13 mouse cellular contexts compared by ENCODE assay signal in genomic region chr3:107501702-107502151, GRCm38 (mm10). TPM values are rescaled to one million over a fixed set of nuclear protein-coding genes. Genes with fewer than 3 reads are reported as not detected.
DNase-seq lines count a peak whose midpoint lies in the region; ATAC-seq and TF ChIP-seq lines count a peak whose summit lies in the region.
"Had no signal": no experiment of that assay in that cellular context is flagged by ENCODE, and none has a peak within 500 bp of the region (broad histone marks: within the 10 kb centered on the region; RNA-seq: fewer than 3 reads in every experiment).

No protein-coding gene starts in this region.

- no peak for TF ChIP-seq CTCF in lung, embryonic 14.5 days (IDR thresholded peaks at IDR 0.05; ENCODE audit: low read depth)

- peak overlapping the region; percentile 48 for H3K27ac ChIP-seq in forebrain, embryonic 12.5 days
- no peak overlapping the region; the same call in 1 of the 2 replicates for H3K27ac ChIP-seq in forebrain, embryonic 10.5 days
- H3K27ac ChIP-seq in lung, embryonic 14.5 days (ENCODE audit: low read depth): 0 out of 2 replicates have a peak overlapping the region, but pooled peaks have one; percentile 9
- H3K27ac ChIP-seq: liver, embryonic 15.5 days had no signal

- no peak overlapping the region for H3K9ac ChIP-seq in forebrain, embryonic 12.5 days
- no peak overlapping the region for H3K9ac ChIP-seq in lung, embryonic 14.5 days
- H3K9ac ChIP-seq: liver, embryonic 15.5 days had no signal

- H3K4me1 ChIP-seq in forebrain, embryonic 12.5 days: peaks cover 40% of the 10 kb centered on the region
- H3K4me1 ChIP-seq in forebrain, embryonic 10.5 days: peaks cover 40% of the 10 kb centered on the region
- peaks cover 9% of the 10 kb centered on the region; the same call in 1 of the 2 replicates for H3K4me1 ChIP-seq in lung, embryonic 14.5 days (ENCODE audit: insufficient read depth)
- H3K4me1 ChIP-seq: liver, embryonic 15.5 days had no signal

- 46% methylated on average over 7 of the region's 7 CpGs for WGBS in forebrain, embryonic 12.5 days
- WGBS in forebrain, embryonic 10.5 days: 82% methylated on average over 7 of the region's 7 CpGs
- 28% methylated on average over 7 of the region's 7 CpGs for WGBS in lung, embryonic 14.5 days

- ATAC-seq in forebrain, embryonic 12.5 days (ENCODE audit: low FRiP score): peak; percentile 18; the same call in 1 of the 2 replicates
- peak; percentile 33; the same call in 1 of the 2 replicates for ATAC-seq in lung, embryonic 14.5 days (ENCODE audit: insufficient read depth)

- H3K4me3 ChIP-seq in forebrain, embryonic 12.5 days (replicated peaks): no peak overlapping the region
- no peak overlapping the region for H3K4me3 ChIP-seq in forebrain, embryonic 10.5 days
- H3K4me3 ChIP-seq in lung, embryonic 14.5 days (ENCODE audit: low read depth, low read length): no peak overlapping the region
- H3K4me3 ChIP-seq: liver, embryonic 15.5 days had no signal

- DNase-seq in forebrain, embryonic 10.5 days (ENCODE audit: extremely low spot score, low spot score): no peak
- DNase-seq in lung, embryonic 14.5 days: peak; percentile 72
- DNase-seq in lung, postnatal 36 days: no peak
- peak; percentile 93 for DNase-seq in cerebellum, adult 9-10 months
- DNase-seq in heart, postnatal 4 days: peak; percentile 36
- no peak for DNase-seq in thymus, postnatal 0 days (ENCODE audit: low spot score)
- no peak for DNase-seq in yolk sac, embryonic 10.5 days (ENCODE audit: low spot score)
- DNase-seq: embryo, embryonic 11 days; gastrocnemius, postnatal 10 days had no signal

- H3K4me2 ChIP-seq in forebrain, embryonic 12.5 days: no peak overlapping the region
- no peak overlapping the region for H3K4me2 ChIP-seq in lung, embryonic 14.5 days
- H3K4me2 ChIP-seq: liver, embryonic 15.5 days had no signal

- no peaks in the 10 kb centered on the region for H3K27me3 ChIP-seq in forebrain, embryonic 12.5 days
- no peaks in the 10 kb centered on the region for H3K27me3 ChIP-seq in forebrain, embryonic 10.5 days (ENCODE audit: poor library complexity, severe bottlenecking)
- H3K27me3 ChIP-seq in lung, embryonic 14.5 days (ENCODE audit: insufficient read depth, low read length): no peaks in the 10 kb centered on the region
- H3K27me3 ChIP-seq: liver, embryonic 15.5 days had no signal

- H3K9me3 ChIP-seq in forebrain, embryonic 12.5 days: no peaks in the 10 kb centered on the region
- H3K9me3 ChIP-seq in forebrain, embryonic 10.5 days: peaks cover 12% of the 10 kb centered on the region
- peaks cover 11% of the 10 kb centered on the region; the same call in 1 of the 2 replicates for H3K9me3 ChIP-seq in lung, embryonic 14.5 days (ENCODE audit: low read depth, low read length)
- H3K9me3 ChIP-seq: liver, embryonic 15.5 days had no signal

- H3K36me3 ChIP-seq in forebrain, embryonic 12.5 days (replicated peaks): 0 out of 2 replicates have a peak, but pooled peaks cover 4% of the 10 kb centered on the region
- peaks cover 19% of the 10 kb centered on the region for H3K36me3 ChIP-seq in forebrain, embryonic 10.5 days (replicated peaks)
- 0 out of 2 replicates have a peak, but pooled peaks cover 2% of the 10 kb centered on the region for H3K36me3 ChIP-seq in lung, embryonic 14.5 days (ENCODE audit: insufficient read depth)
- H3K36me3 ChIP-seq: liver, embryonic 15.5 days had no signal

RNA-seq across cellular contexts. Expression of gene Slc6a17, which starts 16.1 kb away (rescaled TPM):
- polyA plus RNA-seq in forebrain, embryonic 12.5 days (2016; fragmentation: Nextera tagmentation; extraction: Ambion mirVana): 5.7 and 8.3 TPM in 2 replicates
- polyA plus RNA-seq in forebrain, embryonic 10.5 days (2016; fragmentation: Nextera tagmentation; extraction: Ambion mirVana): 2.4 and 3.7 TPM in 2 replicates
- polyA plus RNA-seq in lung, embryonic 14.5 days (2014; fragmentation: Nextera tagmentation; extraction: Ambion mirVana): 3.6 and 4.2 TPM in 2 replicates
- total RNA-seq in heart, postnatal 4 days (2021): 1 to 10 TPM; 4.7 to 5.2 TPM
- 0.17 and 0.33 TPM in 2 replicates for polyA plus RNA-seq in thymus, postnatal 0 days (2015; fragmentation: Nextera tagmentation; extraction: Ambion mirVana)

RNA-seq across cellular contexts. Expression of gene Kcnc4, which starts 42.4 kb away (rescaled TPM):
- polyA plus RNA-seq in forebrain, embryonic 12.5 days (2016; fragmentation: Nextera tagmentation; extraction: Ambion mirVana): 0.32 and 0.47 TPM in 2 replicates
- not detected in 2 replicates for polyA plus RNA-seq in forebrain, embryonic 10.5 days (2016; fragmentation: Nextera tagmentation; extraction: Ambion mirVana)
- 0.07 and 0.18 TPM in 2 replicates for polyA plus RNA-seq in lung, embryonic 14.5 days (2014; fragmentation: Nextera tagmentation; extraction: Ambion mirVana)
- under 1 TPM; 0.21 to 0.61 TPM for total RNA-seq in heart, postnatal 4 days (2021)
- polyA plus RNA-seq in thymus, postnatal 0 days (2015; fragmentation: Nextera tagmentation; extraction: Ambion mirVana): not detected in 2 replicates
- polyA plus RNA-seq: liver, embryonic 15.5 days; stomach, embryonic 14.5 days had no signal

RNA-seq across cellular contexts. Expression of gene Ubl4b, which starts 53.1 kb away (rescaled TPM):
- 0.19 and 0.27 TPM in 2 replicates for polyA plus RNA-seq in forebrain, embryonic 12.5 days (2016; fragmentation: Nextera tagmentation; extraction: Ambion mirVana)
- polyA plus RNA-seq in forebrain, embryonic 10.5 days (2016; fragmentation: Nextera tagmentation; extraction: Ambion mirVana): 0.46 and 0.54 TPM in 2 replicates
- polyA plus RNA-seq in lung, embryonic 14.5 days (2014; fragmentation: Nextera tagmentation; extraction: Ambion mirVana): not detected in 2 replicates
- total RNA-seq in heart, postnatal 4 days (2021): not detected
- not detected in 2 replicates for polyA plus RNA-seq in thymus, postnatal 0 days (2015; fragmentation: Nextera tagmentation; extraction: Ambion mirVana)
- total RNA-seq: gastrocnemius, postnatal 10 days had no signal
- polyA plus RNA-seq: large intestine, adult 2 months; liver, embryonic 15.5 days; stomach, embryonic 14.5 days had no signal

Comparison
In these comparisons a context has a peak if more than half of its experiments do, and no peak if none do; other contexts are left out.
1. DNase-seq: peak in lung, embryonic 14.5 days (single experiment), cerebellum, adult 9-10 months (single experiment) and heart, postnatal 4 days (single experiment); none in forebrain, embryonic 10.5 days (single experiment), lung, postnatal 36 days (single experiment), thymus, postnatal 0 days (single experiment) and yolk sac, embryonic 10.5 days (single experiment).